Mouse (Mus musculus) gastrocnemius, adult 18-20 months (tissue): ENCODE data around the gene Isyna1. TPM values are rescaled to one million over a fixed set of nuclear protein-coding genes. Genes with fewer than 3 reads are reported as not detected.

ENCODE experiments used
- total RNA-seq, 2 experiments: library from RNA; stranded (reverse); gene quantifications; 2 replicates each; pipeline ENCODE4 v1.2.3; 2021

The Isyna1 gene
- total RNA-seq, 2 experiments from 2014 or later = 2.6 to 3.2 TPM

Other genes with a start within 250 kb of the Isyna1 start
- gene Upf1, start 241.1 kb upstream of the Isyna1 start, total RNA-seq = 10 to 100 TPM; 29.8 to 31.1 TPM
- gene Comp, start 220.8 kb upstream of the Isyna1 start, total RNA-seq = 10 to 100 TPM in 1 of 2 experiments, 1 to 10 TPM in 1; 6.9 to 14.9 TPM
- 1 to 10 TPM; 7.7 to 8.4 TPM for gene Crtc1, start 154.8 kb upstream of the Isyna1 start, total RNA-seq
- gene Klhl26, start 117.4 kb upstream of the Isyna1 start, total RNA-seq = 1 to 10 TPM; 7.7 to 8.3 TPM
- not detected for gene Tmem59l, start 107.0 kb upstream of the Isyna1 start, total RNA-seq
- 1 to 10 TPM; 2.8 to 2.9 TPM for gene Crlf1, start 101.2 kb upstream of the Isyna1 start, total RNA-seq
- gene Rex1bd, start 87.6 kb upstream of the Isyna1 start, total RNA-seq = 100 to 1,000 TPM; 170 TPM
- gene Uba52, start 83.6 kb upstream of the Isyna1 start, total RNA-seq = 100 to 1,000 TPM; 841 to 913 TPM
- 100 to 1,000 TPM; 103 to 105 TPM for gene Fkbp8, start 66.6 kb upstream of the Isyna1 start, total RNA-seq
- 10 to 100 TPM; 76.3 to 80.6 TPM for gene Kxd1, start 66.4 kb upstream of the Isyna1 start, total RNA-seq
- gene Ell, start 54.9 kb upstream of the Isyna1 start, total RNA-seq = 10 to 100 TPM; 12.5 to 21.8 TPM
- 10 to 100 TPM; 11.6 to 19.4 TPM for gene Ssbp4, start 14.5 kb downstream of the Isyna1 start, total RNA-seq
- gene Lrrc25, start 21.8 kb downstream of the Isyna1 start, total RNA-seq = under 1 TPM; 0.23 to 0.64 TPM
- under 1 TPM; 0.16 to 0.21 TPM for gene Gdf15, start 38.1 kb downstream of the Isyna1 start, total RNA-seq
- 10 to 100 TPM; 11.9 to 13.7 TPM for gene Pgpep1, start 66.0 kb downstream of the Isyna1 start, total RNA-seq
- gene Lsm4, start 78.9 kb downstream of the Isyna1 start, total RNA-seq = 10 to 100 TPM; 65.4 to 70.3 TPM
- 10 to 100 TPM; 41.6 to 68.4 TPM for gene Jund, start 104.6 kb downstream of the Isyna1 start, total RNA-seq
- gene Iqcn, start 109.1 kb downstream of the Isyna1 start, total RNA-seq = not detected
- gene Gm3336, start 124.2 kb downstream of the Isyna1 start, total RNA-seq = not detected
- 1 to 10 TPM; 1.3 to 1.6 TPM for gene Pde4c, start 129.3 kb downstream of the Isyna1 start, total RNA-seq
- 10 to 100 TPM; 32.5 to 36.5 TPM for gene Rab3a, start 160.3 kb downstream of the Isyna1 start, total RNA-seq
- 10 to 100 TPM; 19.9 to 20.9 TPM for gene Mpv17l2, start 166.6 kb downstream of the Isyna1 start, total RNA-seq
- 10 to 100 TPM; 13.3 to 15.1 TPM for gene Pik3r2, start 182.3 kb downstream of the Isyna1 start, total RNA-seq
- gene Mast3, start 210.7 kb downstream of the Isyna1 start, total RNA-seq = 1 to 10 TPM; 2.7 TPM
- under 1 TPM in 1 of 2 experiments, not detected in 1; 0.07 TPM for gene Il12rb1, start 214.1 kb downstream of the Isyna1 start, total RNA-seq
- 100 to 1,000 TPM in 1 of 2 experiments, 10 to 100 TPM in 1; 58.3 to 202 TPM for gene Arrdc2, start 245.3 kb downstream of the Isyna1 start, total RNA-seq